Mouse (Mus musculus): ENCODE measurements around the gene Ikzf5.
"Not testable (repeated sequence)": the region's sequence is repeated elsewhere in the genome, so short reads cannot be mapped to it uniquely, and the experiment has no call there.

Ikzf5 gene

GRCm38 (mm10) chr7:131410416-131411058, at the start of gene Ikzf5, which contains the start of gene Acadsb:
TSS of gene Ikzf5 (minus strand) at chr7:131410521.
TSS of gene Acadsb (plus strand) at chr7:131410601.
- DNase-seq (ENCODE audit: low spot score) = peak; percentile 99

GRCm38 (mm10) chr7:131456714-131457113, 46.4 kb upstream of the Ikzf5 start:
- DNase-seq (ENCODE audit: low spot score) = no peak

GRCm38 (mm10) chr7:131437051-131437450, 26.7 kb upstream of the Ikzf5 start:
- DNase-seq (ENCODE audit: low spot score) = no peak

GRCm38 (mm10) chr7:131434276-131434675, 24.0 kb upstream of the Ikzf5 start:
- no peak for DNase-seq (ENCODE audit: low spot score)

- no peak for DNase-seq (ENCODE audit: low spot score)
Observed at GRCm38 (mm10) chr7:131432244-131432643, 21.9 kb upstream of the Ikzf5 start.

GRCm38 (mm10) chr7:131427331-131427730, 17.0 kb upstream of the Ikzf5 start:
- DNase-seq (ENCODE audit: low spot score) = no peak

- DNase-seq (ENCODE audit: low spot score) = no peak
Observed at GRCm38 (mm10) chr7:131424912-131425311, 14.6 kb upstream of the Ikzf5 start.

- DNase-seq (ENCODE audit: low spot score) = no peak
Observed at GRCm38 (mm10) chr7:131417605-131418004, 7.3 kb upstream of the Ikzf5 start.

- not testable (repeated sequence) for DNase-seq (ENCODE audit: low spot score)
Observed at GRCm38 (mm10) chr7:131416742-131417141, 6.4 kb upstream of the Ikzf5 start.

GRCm38 (mm10) chr7:131411941-131412270, 1.6 kb upstream of the Ikzf5 start:
- DNase-seq (ENCODE audit: low spot score) = no peak

- DNase-seq (ENCODE audit: low spot score) = no peak
Observed at GRCm38 (mm10) chr7:131411221-131411940, 1.1 kb upstream of the Ikzf5 start.

GRCm38 (mm10) chr7:131409988-131410385, 334 bp downstream of the Ikzf5 start:
- no peak for DNase-seq (ENCODE audit: low spot score)

- no peak for DNase-seq (ENCODE audit: low spot score)
Observed at GRCm38 (mm10) chr7:131409321-131409987, 867 bp downstream of the Ikzf5 start.

- not testable (repeated sequence) for DNase-seq (ENCODE audit: low spot score)
Observed at GRCm38 (mm10) chr7:131391761-131392160, 18.6 kb downstream of the Ikzf5 start.

GRCm38 (mm10) chr7:131371880-131372651, 38.3 kb downstream of the Ikzf5 start:
- DNase-seq (ENCODE audit: low spot score) = no peak

GRCm38 (mm10) chr7:131371470-131371860, 38.9 kb downstream of the Ikzf5 start:
- DNase-seq (ENCODE audit: low spot score) = no peak

GRCm38 (mm10) chr7:131370648-131371469, 39.5 kb downstream of the Ikzf5 start, which contains the start of gene Pstk:
TSS of gene Pstk (plus strand) at chr7:131371141.
- DNase-seq (ENCODE audit: low spot score) = peak; percentile 78

GRCm38 (mm10) chr7:131364131-131364530, 46.2 kb downstream of the Ikzf5 start:
- no peak for DNase-seq (ENCODE audit: low spot score)

GRCm38 (mm10) chr7:131362615-131363300, 47.6 kb downstream of the Ikzf5 start, which contains the start of gene 2310057M21Rik:
TSS of gene 2310057M21Rik (minus strand) at chr7:131362759.
- peak; percentile 78 for DNase-seq (ENCODE audit: low spot score)

- no peak for DNase-seq (ENCODE audit: low spot score)
Observed at GRCm38 (mm10) chr7:131362269-131362614, 48.1 kb downstream of the Ikzf5 start.

- no peak for DNase-seq (ENCODE audit: low spot score)
Observed at GRCm38 (mm10) chr7:131356105-131356504, 54.2 kb downstream of the Ikzf5 start.

Measured in spleen, adult 12 weeks (tissue).